Mouse (Mus musculus): ENCODE measurements at regions not wholly inside any gene's neighbourhood (a gene's known extent, or its start where the extent isn't known, plus 50 kb on each side); places are given as distances from the start of the nearest gene placed in this dataset.

DNA sequence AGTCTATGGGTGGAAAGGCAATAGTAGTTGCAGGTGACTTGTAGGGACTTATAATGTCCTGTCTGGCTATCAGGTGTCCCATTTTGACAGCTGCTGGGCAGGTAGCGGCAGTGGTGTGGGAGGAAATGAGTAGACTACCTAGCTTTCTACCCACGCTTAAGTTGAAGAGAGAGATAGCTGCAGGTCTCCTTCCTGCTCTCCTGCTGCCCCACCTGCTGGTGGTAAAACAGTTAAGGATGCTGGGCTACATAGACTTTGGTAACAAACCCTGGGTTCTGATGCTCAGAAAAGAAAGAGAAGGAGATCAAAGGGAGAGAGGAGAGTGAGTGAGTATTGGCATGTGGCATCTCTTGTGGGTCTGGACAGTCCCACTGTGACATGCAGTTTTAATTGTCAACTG lies 1182.0 kb downstream of the 4930447A16Rik start:
- DNase-seq (ENCODE audit: extremely low spot score in 1 of 2, low spot score in 1 of 2), result no peak

GRCm38 (mm10) chr15:38608207-38608870 lies 1183.0 kb downstream of the 4930447A16Rik start:
- no peak for DNase-seq (ENCODE audit: extremely low spot score in 1 of 2, low spot score in 1 of 2)

- no peak for DNase-seq (ENCODE audit: extremely low spot score in 1 of 2, low spot score in 1 of 2)
Measured at GRCm38 (mm10) chr15:38609522-38609921, 1184.2 kb downstream of the 4930447A16Rik start.

Measured in layer of hippocampus, postnatal 25 days (tissue).